Mouse (Mus musculus) lung, adult 18-20 months (tissue): ENCODE data around the gene Tspan5.

ENCODE experiments used
- DNase-seq, 2 experiments: peaks; one replicate each; pipeline ENCODE4 v3.0.0; 2022; ENCODE audit warnings: mixed read lengths in 2 of 2

The Tspan5 gene

DNA sequence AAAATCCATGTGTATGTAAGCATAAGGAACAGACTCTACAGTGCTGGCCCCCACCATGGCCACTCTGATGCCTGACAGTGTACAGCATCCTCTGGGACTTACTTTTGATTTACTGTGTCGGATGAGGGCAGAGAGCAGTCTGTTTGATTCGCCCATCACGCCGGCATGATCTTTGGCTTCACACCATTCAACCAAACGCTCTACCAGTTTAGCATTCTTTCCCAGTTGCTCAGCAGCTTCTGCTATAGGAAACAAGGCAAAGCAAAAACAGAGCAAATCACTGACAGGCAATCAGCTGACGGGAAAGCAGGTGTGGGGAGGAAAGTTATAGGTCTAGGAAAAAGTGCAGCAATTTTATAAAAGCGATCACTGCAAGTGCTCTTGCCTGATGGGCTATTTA is 213.2 kb downstream of the Tspan5 start:
- no peak for DNase-seq
